Mouse (Mus musculus): Measurements from ENCODE around the gene Sgpl1.
A peak's percentile ranks its signal among the peaks of the same experiment; 100 is the strongest.
"Not testable (repeated sequence)": the region's sequence is repeated elsewhere in the genome, so short reads cannot be mapped to it uniquely, and the experiment has no call there.

Gene Sgpl1

DNA sequence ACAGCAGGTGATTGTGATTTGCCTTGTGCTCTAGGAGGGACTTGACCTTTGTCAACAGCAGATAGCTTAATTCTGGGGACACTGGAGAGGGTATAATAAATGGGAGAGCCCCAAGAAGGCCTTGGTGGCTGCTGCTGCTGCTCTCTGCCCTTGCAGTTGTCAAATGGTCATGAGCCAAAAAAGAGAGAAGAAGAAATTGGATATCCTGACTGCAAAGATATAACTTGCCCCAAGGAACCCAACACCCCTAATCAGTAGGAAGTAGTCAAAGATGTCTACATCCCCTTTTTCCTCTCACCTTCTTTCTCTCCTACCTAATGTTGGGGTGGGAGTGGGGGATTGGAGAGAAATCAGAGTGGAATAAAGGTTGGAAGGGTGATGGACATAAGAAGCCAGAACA lies 4.6 kb upstream of the Sgpl1 start:
- DNase-seq = no peak

DNA sequence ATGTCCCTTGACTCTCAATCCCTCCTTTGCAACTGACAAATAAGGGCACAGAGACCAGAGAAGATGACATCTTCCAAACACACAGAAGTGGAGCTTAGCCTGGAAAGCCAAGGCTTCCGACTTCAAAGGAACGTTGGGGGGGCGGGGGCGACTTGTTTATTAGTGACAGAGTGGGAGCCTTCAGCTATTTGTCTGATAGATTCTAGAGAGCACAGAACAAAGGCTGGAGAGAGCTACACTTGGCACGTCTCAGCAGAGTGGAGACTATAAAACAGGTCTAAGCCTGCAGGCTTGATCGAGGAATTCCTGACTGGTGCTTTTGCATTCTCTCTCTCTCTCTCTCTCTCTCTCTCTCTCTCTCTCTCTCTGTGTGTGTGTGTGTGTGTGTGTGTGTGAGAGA lies 3.1 kb upstream of the Sgpl1 start:
- DNase-seq = no peak

GRCm38 (mm10) chr10:61149476-61149875 lies 2.0 kb upstream of the Sgpl1 start:
- no peak for DNase-seq

- DNase-seq = peak; percentile 6
These were observed 721 bp downstream of the Sgpl1 start for GRCm38 (mm10) chr10:61146807-61147156.

DNA sequence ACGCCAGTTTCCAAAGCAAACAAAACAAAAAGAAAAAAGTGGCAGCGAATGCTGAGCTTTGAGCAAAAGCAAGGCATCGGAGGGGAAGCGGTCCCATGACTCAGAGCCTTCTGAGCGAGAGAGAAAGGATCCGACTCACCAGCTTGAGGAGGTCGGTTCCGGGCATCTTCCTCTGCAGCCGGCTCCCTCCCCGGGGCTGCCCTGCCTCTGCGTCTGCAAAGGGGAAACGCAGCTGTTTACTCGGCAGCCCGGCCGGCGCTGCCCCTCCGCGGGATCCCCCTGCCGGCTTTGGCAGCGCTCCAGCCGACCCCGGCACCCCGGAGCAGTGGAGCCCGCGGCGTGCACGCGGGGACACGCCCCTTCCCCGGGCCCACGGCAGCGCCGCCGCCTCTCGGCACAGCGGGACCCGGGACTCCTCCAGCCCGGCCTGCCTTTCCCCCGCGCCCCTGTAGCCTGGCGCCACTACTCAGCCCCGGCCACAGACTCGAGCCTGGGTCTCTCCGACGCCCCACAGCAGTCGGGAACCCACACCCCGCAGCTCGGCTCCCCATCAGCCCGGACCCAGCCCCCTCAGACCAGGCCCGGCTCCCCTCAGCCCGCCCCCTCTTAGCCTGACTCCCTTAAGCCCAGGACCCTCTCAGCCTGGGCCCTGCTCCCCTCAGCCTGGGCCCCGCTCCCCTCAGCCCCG lies 1.2 kb downstream of the Sgpl1 start:
- peak; percentile 39 for DNase-seq

DNA sequence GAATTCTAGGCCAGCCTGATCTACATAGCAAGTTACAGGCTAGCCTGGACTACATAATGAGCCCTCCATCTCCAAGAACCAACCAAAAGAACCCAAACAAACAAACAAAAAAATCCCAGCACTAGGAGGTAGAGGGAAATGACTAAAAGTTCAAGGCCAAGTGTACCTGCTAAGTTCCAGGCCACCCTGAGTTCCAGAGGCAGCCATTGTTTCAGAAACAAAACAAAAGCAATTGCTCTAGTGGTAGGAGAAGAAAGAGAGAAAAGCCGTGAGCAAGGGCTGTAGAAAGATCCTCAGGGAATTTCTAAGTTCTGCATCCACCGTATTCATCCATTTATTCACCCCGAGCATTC lies 1.8 kb downstream of the Sgpl1 start:
- DNase-seq = no peak

DNA sequence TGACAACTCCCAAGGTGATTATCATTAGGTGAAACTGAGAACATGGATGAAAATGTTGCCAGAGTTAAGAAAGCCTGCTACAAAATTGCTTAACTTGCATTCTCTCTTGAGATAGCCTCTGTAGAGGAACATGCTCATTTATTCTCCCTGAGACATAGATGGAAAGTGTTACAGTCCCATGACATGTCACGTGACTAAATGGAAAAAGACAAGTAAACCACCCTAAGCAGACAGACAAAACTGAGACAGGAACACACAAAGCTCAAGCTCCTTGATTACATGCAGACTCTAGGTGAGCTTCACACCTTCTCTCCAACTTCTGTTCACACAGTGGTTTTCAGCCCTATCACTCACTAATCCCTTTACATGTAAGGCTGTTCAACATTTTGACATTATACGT lies 4.2 kb downstream of the Sgpl1 start:
- no peak for DNase-seq

DNA sequence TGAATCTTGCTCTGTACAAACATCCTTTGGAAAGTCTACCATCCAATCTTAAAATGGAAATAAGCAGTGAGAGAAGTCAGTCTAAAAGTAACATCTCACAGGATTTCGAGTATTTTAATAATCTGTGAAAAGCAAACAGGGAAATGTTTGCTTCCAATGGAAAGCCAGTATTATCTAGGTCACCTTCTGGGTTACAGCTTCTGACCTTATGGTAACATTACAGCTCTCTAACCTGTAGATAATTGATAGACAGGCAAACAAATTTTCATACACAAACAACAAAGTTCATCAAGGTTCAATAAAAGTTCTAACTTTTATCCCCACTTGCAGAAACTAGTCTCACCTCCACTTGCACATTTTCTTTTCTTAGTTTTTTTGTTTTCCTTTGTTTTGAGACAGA lies 9.9 kb downstream of the Sgpl1 start:
- DNase-seq = no peak

GRCm38 (mm10) chr10:61135226-61135839 lies 12.2 kb downstream of the Sgpl1 start:
- no peak for DNase-seq

DNA sequence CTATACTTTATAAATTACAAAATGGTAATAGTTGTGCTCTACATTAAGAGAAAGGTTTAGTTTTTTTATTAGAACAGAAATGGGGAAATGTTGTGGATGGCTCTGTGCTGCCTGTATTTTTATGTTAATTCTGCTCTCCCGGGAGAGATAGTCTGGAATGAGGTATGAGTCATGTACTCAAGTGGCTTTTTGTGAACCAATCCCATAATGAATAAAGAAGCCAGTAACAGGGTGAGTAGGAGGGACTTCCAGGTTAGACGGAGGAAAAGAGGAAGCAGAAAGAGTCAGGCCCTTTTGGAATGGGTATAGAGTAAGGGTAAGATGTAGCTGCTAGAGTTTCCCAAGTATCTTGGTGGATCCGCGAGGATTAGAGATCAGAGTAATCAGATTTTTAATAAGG lies 13.5 kb downstream of the Sgpl1 start:
- DNase-seq = no peak

DNA sequence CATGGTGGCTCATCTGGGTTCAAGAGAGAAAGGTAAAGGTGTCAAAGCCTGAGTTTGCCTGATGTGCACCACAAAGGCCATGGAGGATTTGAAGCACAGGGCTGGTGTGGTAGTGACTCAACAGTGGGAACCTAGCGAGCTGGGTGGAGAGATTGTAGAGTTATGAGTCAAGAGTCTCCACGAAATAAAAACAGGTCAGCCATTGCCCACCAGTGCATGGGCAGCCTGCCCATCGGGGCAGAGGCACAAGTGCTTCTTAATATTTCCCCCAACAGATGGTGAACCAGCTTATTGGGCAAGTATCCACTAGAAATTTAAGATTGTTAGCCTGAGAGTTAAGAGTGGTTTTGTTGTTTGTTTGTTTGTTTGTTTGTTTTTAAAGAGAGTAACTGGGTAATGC lies 16.5 kb downstream of the Sgpl1 start:
- DNase-seq = no peak

DNA sequence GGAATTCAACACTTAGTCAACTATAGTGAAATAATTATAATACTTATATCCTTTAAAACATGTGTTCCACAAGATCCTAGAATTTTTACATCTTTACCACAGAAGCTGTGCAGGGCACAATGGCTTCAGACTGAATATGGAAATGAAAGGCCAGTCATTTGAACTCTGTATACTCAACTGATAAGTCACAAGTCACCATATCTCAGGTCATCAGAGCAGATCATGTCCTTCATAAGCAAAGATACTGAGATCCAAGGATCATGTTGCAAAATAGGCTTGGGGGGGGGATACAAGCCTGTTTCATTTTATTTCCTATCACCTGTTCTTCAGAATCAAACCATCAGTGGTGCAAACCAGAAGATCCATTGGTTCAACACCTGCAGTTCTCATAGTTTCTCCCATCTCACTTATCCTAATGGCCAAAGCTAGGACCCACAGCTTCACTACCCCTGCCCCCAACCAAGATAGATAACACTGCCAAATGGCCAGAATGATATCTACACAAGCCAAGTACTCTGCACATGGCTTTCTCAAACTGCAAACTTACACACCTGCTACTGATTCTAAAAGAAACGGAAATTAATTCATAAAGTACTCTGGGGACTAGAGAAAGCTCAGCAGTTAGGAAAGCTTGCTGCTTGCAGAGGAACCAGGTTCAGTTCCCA lies 18.7 kb downstream of the Sgpl1 start:
- no peak for DNase-seq

GRCm38 (mm10) chr10:61124462-61124861 lies 23.0 kb downstream of the Sgpl1 start:
- DNase-seq = no peak

DNA sequence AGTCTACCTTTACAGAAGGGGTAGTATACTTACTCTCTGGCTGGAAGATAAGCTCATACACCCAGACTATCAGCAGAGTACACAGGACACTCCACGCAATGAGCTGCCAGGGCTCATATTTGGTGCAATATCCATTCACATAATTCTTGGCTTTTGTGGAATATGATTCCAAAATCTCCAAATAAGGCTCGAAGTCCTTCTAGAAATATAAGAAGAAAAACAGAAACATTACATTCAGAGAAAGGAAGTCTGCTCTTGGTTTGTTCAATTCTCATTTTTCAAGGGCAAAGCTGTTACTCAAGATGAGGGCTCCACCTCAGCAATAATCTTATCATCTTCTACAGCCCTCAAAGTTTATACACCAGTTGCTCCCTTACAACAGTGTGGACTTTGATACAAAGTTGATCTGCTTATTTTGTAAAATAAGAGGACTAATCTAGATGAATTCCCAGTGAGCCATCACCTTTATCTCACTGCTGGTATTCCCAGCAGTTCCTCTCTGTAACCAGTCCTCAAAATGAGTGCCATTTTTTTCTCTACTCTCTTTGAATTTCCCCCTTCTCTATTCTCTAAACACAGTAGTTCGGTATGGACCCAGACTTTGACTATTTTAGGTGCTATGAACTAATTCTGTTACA lies 24.1 kb downstream of the Sgpl1 start:
- DNase-seq = no peak

GRCm38 (mm10) chr10:61121732-61122131 lies 25.8 kb downstream of the Sgpl1 start:
- not testable (repeated sequence) for DNase-seq

GRCm38 (mm10) chr10:61114246-61114720 lies 33.2 kb downstream of the Sgpl1 start:
- DNase-seq = no peak

DNA sequence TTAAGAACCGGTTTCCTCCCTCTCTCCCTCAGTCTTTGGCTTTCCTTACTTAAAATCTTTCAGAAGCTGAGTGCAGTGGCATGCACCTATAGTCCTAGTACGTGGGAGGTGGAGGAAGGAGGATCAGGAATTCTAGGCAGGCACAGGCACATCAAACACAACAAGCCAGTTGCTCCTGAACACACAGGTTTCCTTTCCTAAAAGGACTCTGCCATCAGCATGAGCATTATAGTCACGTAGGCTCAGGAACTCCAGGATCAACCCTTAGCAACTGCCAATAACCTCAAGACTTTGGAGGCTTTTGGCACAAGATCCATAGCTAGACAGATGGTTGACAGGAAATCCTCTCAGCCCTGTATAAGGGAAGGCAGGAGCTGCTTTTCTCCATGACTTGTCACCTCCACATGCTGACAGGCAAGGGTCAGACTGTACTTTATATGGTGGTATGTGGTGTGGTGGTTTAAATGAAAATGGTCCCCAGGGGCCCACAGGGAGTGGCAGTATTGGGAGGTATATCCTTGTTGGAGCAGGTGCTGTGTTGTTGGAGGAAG lies 43.9 kb downstream of the Sgpl1 start:
- no peak for DNase-seq

GRCm38 (mm10) chr10:61091866-61092265 lies 55.6 kb downstream of the Sgpl1 start:
- DNase-seq = no peak

GRCm38 (mm10) chr10:61089170-61090142 lies 58.0 kb downstream of the Sgpl1 start, which contains the start of gene Pcbd1:
Pcbd1 (plus strand) TSS chr10:61089331.
- DNase-seq = no peak

DNA sequence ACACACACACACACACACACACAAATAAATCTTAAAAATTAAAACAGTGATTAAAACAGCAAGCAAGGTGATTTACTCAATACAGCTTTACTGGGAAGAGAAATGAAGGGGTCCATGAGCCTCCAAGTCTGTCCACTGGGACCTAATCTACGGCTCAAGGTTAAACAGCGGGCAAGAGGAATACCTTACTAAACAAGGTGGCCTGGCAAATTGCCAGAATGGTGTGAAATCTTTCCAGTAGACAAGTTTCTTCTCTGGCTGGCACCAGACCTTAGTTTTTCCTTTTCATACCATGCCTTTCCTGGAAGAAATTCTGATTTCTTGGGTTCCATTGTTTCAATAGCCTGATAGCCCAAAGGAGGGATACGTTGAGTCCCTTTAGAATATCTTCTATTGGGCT lies 59.0 kb downstream of the Sgpl1 start:
- no peak for DNase-seq

DNA sequence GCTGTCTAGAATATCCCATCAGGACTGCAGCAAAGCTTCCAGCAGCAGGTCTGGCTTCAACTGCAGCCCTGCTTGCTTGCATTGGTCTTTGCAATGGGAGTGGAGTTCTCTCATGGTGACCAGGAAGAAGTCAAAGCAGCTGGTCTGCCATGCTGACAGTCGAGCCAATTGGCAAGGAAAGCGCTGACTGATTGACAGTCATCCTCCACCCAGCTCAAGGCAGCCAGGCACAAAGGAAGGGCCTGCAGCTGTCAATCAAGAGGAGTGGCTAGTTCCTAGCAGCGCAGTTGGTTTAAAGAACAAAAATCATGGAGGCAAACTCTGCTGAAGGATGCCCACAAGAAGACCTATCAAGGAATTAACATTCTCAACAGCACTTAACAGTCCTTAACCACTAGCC lies 61.0 kb downstream of the Sgpl1 start:
- no peak for DNase-seq

DNA sequence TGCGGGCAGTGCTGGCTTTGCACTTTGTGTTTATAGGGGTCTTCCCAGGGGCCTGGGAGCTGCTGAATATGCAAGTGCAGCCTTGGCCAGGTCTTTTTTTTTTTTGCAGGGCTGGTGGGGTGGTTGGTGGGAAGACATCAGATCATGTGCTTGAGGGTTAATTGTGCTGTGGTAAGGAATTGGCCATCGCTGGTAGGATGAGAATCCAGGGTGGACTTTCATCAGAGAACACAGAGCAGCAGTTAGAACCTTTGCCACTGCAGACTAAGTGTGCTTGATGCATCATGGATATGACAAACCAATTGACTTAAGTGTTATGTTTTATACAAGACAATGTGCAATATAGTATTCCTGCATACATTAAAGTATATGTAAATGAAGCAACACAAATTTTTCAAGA lies 62.1 kb downstream of the Sgpl1 start:
- no peak for DNase-seq

DNA sequence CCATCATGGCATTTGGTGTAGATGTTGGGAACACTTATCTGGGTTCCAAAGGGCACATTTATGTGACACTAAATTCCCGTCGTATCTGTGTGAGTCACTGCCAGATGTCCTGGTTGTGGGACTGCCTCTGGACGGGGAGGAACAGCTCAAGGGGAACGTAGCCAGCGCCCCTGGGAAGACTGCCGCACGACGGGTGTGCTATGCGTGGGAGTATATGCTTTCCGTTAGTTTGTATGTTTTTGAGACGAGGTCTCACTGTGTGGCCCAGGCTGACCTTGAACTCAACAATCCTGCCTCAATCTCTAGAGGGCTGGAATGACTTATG lies 66.6 kb downstream of the Sgpl1 start:
- no peak for DNase-seq
